Mouse (Mus musculus): ENCODE data around the gene Cfap61. TPM values are rescaled to one million over a fixed set of nuclear protein-coding genes. Genes with fewer than 3 reads are reported as not detected.

The Cfap61 gene
- polyA plus RNA-seq, 1 experiment from 2014 or later = 1.2 TPM

- no peaks in the 10 kb centered on the region for H3K36me3 ChIP-seq
- 73% methylated on average over 2 of the region's 2 CpGs for WGBS
These were observed 53.2 kb downstream of the Cfap61 start for GRCm38 (mm10) chr2:145987757-145988156.

GRCm38 (mm10) chr2:145990446-145990845 is 55.9 kb downstream of the Cfap61 start:
- Histone ChIP-seq H3K4me3 (no peak overlapping the region), H3K9me3 (no peaks in the 10 kb centered on the region), H3K36me3 (no peaks in the 10 kb centered on the region), H3K9ac (no peak overlapping the region), H3K27ac (no peak overlapping the region), H3K4me1 (no peaks in the 10 kb centered on the region), H3K27me3 (no peaks in the 10 kb centered on the region), H3K4me2 (no peak overlapping the region)
- no peak for ATAC-seq (ENCODE audit: borderline replicate concordance, extremely low read depth, low FRiP score, low TSS enrichment)
- 86% methylated on average over 2 of the region's 2 CpGs for WGBS

More at GRCm38 (mm10) chr2:145987757-145988156, 53.2 kb downstream of the Cfap61 start:
- Histone ChIP-seq H3K27ac (no peak overlapping the region), H3K9ac (no peak overlapping the region), H3K4me2 (no peak overlapping the region), H3K9me3 (no peaks in the 10 kb centered on the region), H3K4me3 (no peak overlapping the region), H3K4me1 (no peaks in the 10 kb centered on the region), H3K27me3 (no peaks in the 10 kb centered on the region)
- ATAC-seq (ENCODE audit: borderline replicate concordance, extremely low read depth, low FRiP score, low TSS enrichment) = no peak

- Histone ChIP-seq H3K4me1 (no peaks in the 10 kb centered on the region), H3K9ac (no peak overlapping the region), H3K27ac (no peak overlapping the region), H3K9me3 (no peaks in the 10 kb centered on the region), H3K4me2 (no peak overlapping the region), H3K27me3 (no peaks in the 10 kb centered on the region), H3K36me3 (no peaks in the 10 kb centered on the region), H3K4me3 (no peak overlapping the region)
- WGBS = 59% methylated on average over 4 of the region's 4 CpGs
- ATAC-seq (ENCODE audit: borderline replicate concordance, extremely low read depth, low FRiP score, low TSS enrichment) = no peak
These were observed 61.9 kb downstream of the Cfap61 start for GRCm38 (mm10) chr2:145996472-145996871.

GRCm38 (mm10) chr2:145997956-145998525 is 63.5 kb downstream of the Cfap61 start:
- Histone ChIP-seq H3K4me1 (no peaks in the 10 kb centered on the region), H3K4me2 (no peak overlapping the region), H3K27ac (no peak overlapping the region), H3K36me3 (no peaks in the 10 kb centered on the region), H3K9ac (no peak overlapping the region), H3K27me3 (no peaks in the 10 kb centered on the region), H3K4me3 (no peak overlapping the region), H3K9me3 (no peaks in the 10 kb centered on the region)
- ATAC-seq (ENCODE audit: borderline replicate concordance, extremely low read depth, low FRiP score, low TSS enrichment) = no peak
- 70% methylated on average over 5 of the region's 5 CpGs for WGBS

GRCm38 (mm10) chr2:146008801-146009200 is 74.2 kb downstream of the Cfap61 start:
- Histone ChIP-seq H3K4me3 (no peak overlapping the region), H3K27ac (no peak overlapping the region), H3K36me3 (no peaks in the 10 kb centered on the region), H3K4me2 (no peak overlapping the region), H3K27me3 (no peaks in the 10 kb centered on the region), H3K9me3 (no peaks in the 10 kb centered on the region), H3K4me1 (no peaks in the 10 kb centered on the region), H3K9ac (no peak overlapping the region)
- no peak for ATAC-seq (ENCODE audit: borderline replicate concordance, extremely low read depth, low FRiP score, low TSS enrichment)
- WGBS = 78% methylated on average over 6 of the region's 6 CpGs

GRCm38 (mm10) chr2:146009596-146010349 is 75.2 kb downstream of the Cfap61 start:
- H3K4me2 ChIP-seq = no peak overlapping the region
- no peaks in the 10 kb centered on the region for H3K4me1 ChIP-seq
- H3K27me3 ChIP-seq = no peaks in the 10 kb centered on the region
- no peaks in the 10 kb centered on the region for H3K36me3 ChIP-seq
- WGBS = 60% methylated on average over 2 of the region's 2 CpGs
- no peaks in the 10 kb centered on the region for H3K9me3 ChIP-seq
- H3K4me3 ChIP-seq = no peak overlapping the region
- no peak overlapping the region for H3K27ac ChIP-seq
- ATAC-seq (ENCODE audit: borderline replicate concordance, extremely low read depth, low FRiP score, low TSS enrichment) = no peak
- H3K9ac ChIP-seq = no peak overlapping the region

GRCm38 (mm10) chr2:146010816-146011215 is 76.2 kb downstream of the Cfap61 start:
- Histone ChIP-seq H3K36me3 (no peaks in the 10 kb centered on the region), H3K27me3 (no peaks in the 10 kb centered on the region), H3K4me1 (no peaks in the 10 kb centered on the region), H3K4me3 (no peak overlapping the region), H3K9ac (no peak overlapping the region), H3K27ac (no peak overlapping the region), H3K9me3 (no peaks in the 10 kb centered on the region), H3K4me2 (no peak overlapping the region)
- no peak for ATAC-seq (ENCODE audit: borderline replicate concordance, extremely low read depth, low FRiP score, low TSS enrichment)
- 14% methylated on average over 2 of the region's 2 CpGs for WGBS

GRCm38 (mm10) chr2:146015341-146016186 is 81.0 kb downstream of the Cfap61 start:
- WGBS = 58% methylated on average over 8 of the region's 8 CpGs
- H3K9me3 ChIP-seq = no peaks in the 10 kb centered on the region
- no peak overlapping the region for H3K4me3 ChIP-seq
- H3K4me1 ChIP-seq = no peaks in the 10 kb centered on the region
- H3K9ac ChIP-seq = no peak overlapping the region
- H3K4me2 ChIP-seq = no peak overlapping the region
- ATAC-seq (ENCODE audit: borderline replicate concordance, extremely low read depth, low FRiP score, low TSS enrichment) = no peak
- no peaks in the 10 kb centered on the region for H3K36me3 ChIP-seq
- no peaks in the 10 kb centered on the region for H3K27me3 ChIP-seq
- no peak overlapping the region for H3K27ac ChIP-seq

GRCm38 (mm10) chr2:146022846-146023245 is 88.3 kb downstream of the Cfap61 start:
- H3K4me1 ChIP-seq = no peaks in the 10 kb centered on the region
- no peak overlapping the region for H3K4me2 ChIP-seq
- H3K9ac ChIP-seq = no peak overlapping the region
- no peak overlapping the region for H3K27ac ChIP-seq
- no peaks in the 10 kb centered on the region for H3K27me3 ChIP-seq
- no peak overlapping the region for H3K4me3 ChIP-seq
- H3K9me3 ChIP-seq = no peaks in the 10 kb centered on the region
- 55% methylated on average over 6 of the region's 6 CpGs for WGBS
- no peak for ATAC-seq (ENCODE audit: borderline replicate concordance, extremely low read depth, low FRiP score, low TSS enrichment)
- H3K36me3 ChIP-seq = no peaks in the 10 kb centered on the region

GRCm38 (mm10) chr2:146043640-146044039 is 109.1 kb downstream of the Cfap61 start:
- H3K27me3 ChIP-seq = no peaks in the 10 kb centered on the region
- no peaks in the 10 kb centered on the region for H3K9me3 ChIP-seq
- WGBS = 89% methylated on average over 5 of the region's 5 CpGs
- no peak overlapping the region for H3K27ac ChIP-seq
- ATAC-seq (ENCODE audit: borderline replicate concordance, extremely low read depth, low FRiP score, low TSS enrichment) = no peak
- H3K9ac ChIP-seq = no peak overlapping the region
- H3K36me3 ChIP-seq = no peaks in the 10 kb centered on the region
- no peak overlapping the region for H3K4me3 ChIP-seq
- no peak overlapping the region for H3K4me2 ChIP-seq
- H3K4me1 ChIP-seq = no peaks in the 10 kb centered on the region

GRCm38 (mm10) chr2:146044926-146045890 is 110.6 kb downstream of the Cfap61 start:
- no peaks in the 10 kb centered on the region for H3K9me3 ChIP-seq
- H3K4me2 ChIP-seq = no peak overlapping the region
- H3K27ac ChIP-seq = no peak overlapping the region
- no peak for ATAC-seq (ENCODE audit: borderline replicate concordance, extremely low read depth, low FRiP score, low TSS enrichment)
- no peak overlapping the region for H3K9ac ChIP-seq
- WGBS = 24% methylated on average over 24 of the region's 24 CpGs
- no peaks in the 10 kb centered on the region for H3K36me3 ChIP-seq
- H3K27me3 ChIP-seq = no peaks in the 10 kb centered on the region
- no peak overlapping the region for H3K4me3 ChIP-seq
- H3K4me1 ChIP-seq = no peaks in the 10 kb centered on the region
